Mouse (Mus musculus): ENCODE measurements around the gene Inip. TPM values are rescaled to one million over a fixed set of nuclear protein-coding genes. Genes with fewer than 3 reads are reported as not detected.
A peak's percentile ranks its signal among the peaks of the same experiment; 100 is the strongest.

Inip gene
- 51.2 and 56.5 TPM in 2 replicates for polyA plus RNA-seq (2015; fragmentation: Nextera tagmentation; extraction: Ambion mirVana)

- Histone ChIP-seq H3K4me2 (no peak within 1 kb of the TSS), H3K36me3 (no peaks in the 10 kb centered on the region), H3K9me3 (no peaks in the 10 kb centered on the region), H3K27ac (no peak within 1 kb of the TSS), H3K27me3 (no peaks in the 10 kb centered on the region), H3K4me3 (no peak within 1 kb of the TSS), H3K4me1 (0 out of 2 replicates have a peak, but pooled peaks cover 4% of the 10 kb centered on the region), H3K9ac (no peak within 1 kb of the TSS)
- no peak for ATAC-seq (ENCODE audit: borderline replicate concordance, extremely low read depth, low FRiP score, low TSS enrichment)
Measured at GRCm38 (mm10) chr4:59801489-59801888, at the start of gene Inip. Gene Inip, minus strand, starts transcription at chr4:59801589.

GRCm38 (mm10) chr4:59850181-59850580, 48.8 kb upstream of the Inip start:
- H3K4me2 ChIP-seq, result no peak overlapping the region
- H3K9me3 ChIP-seq, result no peaks in the 10 kb centered on the region
- H3K4me1 ChIP-seq, result peaks cover 11% of the 10 kb centered on the region; the same call in 1 of the 2 replicates
- H3K27me3 ChIP-seq, result no peaks in the 10 kb centered on the region
- peak; percentile 55 for ATAC-seq (ENCODE audit: borderline replicate concordance, extremely low read depth, low FRiP score, low TSS enrichment)
- H3K27ac ChIP-seq, result no peak overlapping the region
- no peaks in the 10 kb centered on the region for H3K36me3 ChIP-seq
- 49% methylated on average over 2 of the region's 2 CpGs for WGBS
- no peak overlapping the region for H3K9ac ChIP-seq
- no peak overlapping the region for H3K4me3 ChIP-seq

GRCm38 (mm10) chr4:59847447-59847846, 46.1 kb upstream of the Inip start:
- no peak overlapping the region for H3K27ac ChIP-seq
- WGBS, result 83% methylated on average over 5 of the region's 5 CpGs
- no peaks in the 10 kb centered on the region for H3K36me3 ChIP-seq
- H3K27me3 ChIP-seq, result no peaks in the 10 kb centered on the region
- no peaks in the 10 kb centered on the region for H3K9me3 ChIP-seq
- ATAC-seq (ENCODE audit: borderline replicate concordance, extremely low read depth, low FRiP score, low TSS enrichment), result no peak
- no peak overlapping the region for H3K4me3 ChIP-seq
- no peak overlapping the region for H3K9ac ChIP-seq
- H3K4me2 ChIP-seq, result no peak overlapping the region
- peaks cover 11% of the 10 kb centered on the region; the same call in 1 of the 2 replicates for H3K4me1 ChIP-seq

GRCm38 (mm10) chr4:59845245-59845637, 43.9 kb upstream of the Inip start:
- WGBS, result 68% methylated on average over 3 of the region's 3 CpGs
- Histone ChIP-seq H3K36me3 (no peaks in the 10 kb centered on the region), H3K4me2 (no peak overlapping the region), H3K4me3 (no peak overlapping the region), H3K4me1 (0 out of 2 replicates have a peak, but pooled peaks cover 3% of the 10 kb centered on the region), H3K27me3 (no peaks in the 10 kb centered on the region), H3K27ac (no peak overlapping the region), H3K9ac (no peak overlapping the region), H3K9me3 (no peaks in the 10 kb centered on the region)
- ATAC-seq (ENCODE audit: borderline replicate concordance, extremely low read depth, low FRiP score, low TSS enrichment), result no peak

- WGBS, result 72% methylated on average over 15 of the region's 15 CpGs
- ATAC-seq (ENCODE audit: borderline replicate concordance, extremely low read depth, low FRiP score, low TSS enrichment), result no peak
- H3K4me3 ChIP-seq, result no peak overlapping the region
Measured at GRCm38 (mm10) chr4:59844460-59845244, 43.3 kb upstream of the Inip start.

GRCm38 (mm10) chr4:59837659-59838058, 36.3 kb upstream of the Inip start:
- no peak overlapping the region for H3K9ac ChIP-seq

More at GRCm38 (mm10) chr4:59844460-59845244, 43.3 kb upstream of the Inip start:
- Histone ChIP-seq H3K4me2 (no peak overlapping the region), H3K27me3 (no peaks in the 10 kb centered on the region), H3K9ac (no peak overlapping the region), H3K36me3 (no peaks in the 10 kb centered on the region), H3K9me3 (no peaks in the 10 kb centered on the region), H3K27ac (no peak overlapping the region), H3K4me1 (0 out of 2 replicates have a peak, but pooled peaks cover 3% of the 10 kb centered on the region)

GRCm38 (mm10) chr4:59832810-59833209, 31.4 kb upstream of the Inip start:
- 47% methylated on average over 6 of the region's 6 CpGs for WGBS
- Histone ChIP-seq H3K4me2 (no peak overlapping the region), H3K27me3 (no peaks in the 10 kb centered on the region), H3K9me3 (no peaks in the 10 kb centered on the region), H3K4me1 (peaks cover 14% of the 10 kb centered on the region), H3K9ac (no peak overlapping the region), H3K4me3 (no peak overlapping the region), H3K36me3 (no peaks in the 10 kb centered on the region), H3K27ac (no peak overlapping the region)
- ATAC-seq (ENCODE audit: borderline replicate concordance, extremely low read depth, low FRiP score, low TSS enrichment), result no peak

More at GRCm38 (mm10) chr4:59837659-59838058, 36.3 kb upstream of the Inip start:
- no peak overlapping the region for H3K4me3 ChIP-seq
- 50% methylated on average over 7 of the region's 7 CpGs for WGBS
- no peak overlapping the region; the same call in 1 of the 2 replicates for H3K4me2 ChIP-seq
- no peaks in the 10 kb centered on the region for H3K36me3 ChIP-seq
- H3K4me1 ChIP-seq, result peaks cover 14% of the 10 kb centered on the region
- H3K27me3 ChIP-seq, result no peaks in the 10 kb centered on the region
- ATAC-seq (ENCODE audit: borderline replicate concordance, extremely low read depth, low FRiP score, low TSS enrichment), result no peak
- H3K27ac ChIP-seq, result peak overlapping the region; percentile 39
- no peaks in the 10 kb centered on the region for H3K9me3 ChIP-seq

GRCm38 (mm10) chr4:59831038-59831437, 29.6 kb upstream of the Inip start:
- WGBS, result 52% methylated on average over 5 of the region's 5 CpGs
- H3K27me3 ChIP-seq, result no peaks in the 10 kb centered on the region
- H3K4me3 ChIP-seq, result no peak overlapping the region
- no peak for ATAC-seq (ENCODE audit: borderline replicate concordance, extremely low read depth, low FRiP score, low TSS enrichment)
- no peak overlapping the region for H3K4me2 ChIP-seq
- no peaks in the 10 kb centered on the region for H3K36me3 ChIP-seq
- no peak overlapping the region for H3K9ac ChIP-seq
- no peak overlapping the region for H3K27ac ChIP-seq
- H3K9me3 ChIP-seq, result no peaks in the 10 kb centered on the region
- 0 out of 2 replicates have a peak, but pooled peaks cover 10% of the 10 kb centered on the region for H3K4me1 ChIP-seq

- Histone ChIP-seq H3K9me3 (no peaks in the 10 kb centered on the region), H3K4me1 (0 out of 2 replicates have a peak, but pooled peaks cover 10% of the 10 kb centered on the region), H3K27ac (no peak overlapping the region), H3K4me3 (no peak overlapping the region), H3K27me3 (no peaks in the 10 kb centered on the region), H3K36me3 (no peaks in the 10 kb centered on the region), H3K4me2 (no peak overlapping the region), H3K9ac (no peak overlapping the region)
- no peak for ATAC-seq (ENCODE audit: borderline replicate concordance, extremely low read depth, low FRiP score, low TSS enrichment)
- 71% methylated on average over 4 of the region's 4 CpGs for WGBS
Measured at GRCm38 (mm10) chr4:59829072-59829471, 27.7 kb upstream of the Inip start.

- WGBS, result 92% methylated on average over 5 of the region's 5 CpGs
- ATAC-seq (ENCODE audit: borderline replicate concordance, extremely low read depth, low FRiP score, low TSS enrichment), result no peak
- H3K27ac ChIP-seq, result no peak overlapping the region
Measured at GRCm38 (mm10) chr4:59826381-59826780, 25.0 kb upstream of the Inip start.

GRCm38 (mm10) chr4:59825634-59826033, 24.2 kb upstream of the Inip start:
- no peak overlapping the region for H3K4me3 ChIP-seq
- H3K27me3 ChIP-seq, result no peaks in the 10 kb centered on the region
- no peak for ATAC-seq (ENCODE audit: borderline replicate concordance, extremely low read depth, low FRiP score, low TSS enrichment)
- H3K4me2 ChIP-seq, result no peak overlapping the region
- 0 out of 2 replicates have a peak, but pooled peaks cover under 1% of the 10 kb centered on the region for H3K4me1 ChIP-seq
- no peaks in the 10 kb centered on the region for H3K36me3 ChIP-seq
- no peak overlapping the region for H3K9ac ChIP-seq
- no peaks in the 10 kb centered on the region for H3K9me3 ChIP-seq
- 88% methylated on average over 6 of the region's 6 CpGs for WGBS
- H3K27ac ChIP-seq, result no peak overlapping the region

More at GRCm38 (mm10) chr4:59826381-59826780, 25.0 kb upstream of the Inip start:
- H3K4me2 ChIP-seq, result no peak overlapping the region
- H3K36me3 ChIP-seq, result no peaks in the 10 kb centered on the region
- H3K9me3 ChIP-seq, result no peaks in the 10 kb centered on the region
- no peak overlapping the region for H3K9ac ChIP-seq
- H3K27me3 ChIP-seq, result no peaks in the 10 kb centered on the region
- H3K4me3 ChIP-seq, result no peak overlapping the region
- H3K4me1 ChIP-seq, result 0 out of 2 replicates have a peak, but pooled peaks cover 8% of the 10 kb centered on the region

- WGBS, result 77% methylated on average over 5 of the region's 5 CpGs
Measured at GRCm38 (mm10) chr4:59824860-59825259, 23.5 kb upstream of the Inip start.

More at GRCm38 (mm10) chr4:59824860-59825259, 23.5 kb upstream of the Inip start:
- H3K27me3 ChIP-seq, result no peaks in the 10 kb centered on the region
- H3K4me1 ChIP-seq, result peaks cover 2% of the 10 kb centered on the region
- no peak overlapping the region for H3K4me2 ChIP-seq
- no peaks in the 10 kb centered on the region for H3K9me3 ChIP-seq
- no peak overlapping the region for H3K27ac ChIP-seq
- H3K36me3 ChIP-seq, result no peaks in the 10 kb centered on the region
- no peak overlapping the region for H3K4me3 ChIP-seq
- H3K9ac ChIP-seq, result no peak overlapping the region
- ATAC-seq (ENCODE audit: borderline replicate concordance, extremely low read depth, low FRiP score, low TSS enrichment), result no peak

Data from lung, embryonic 15.5 days (tissue).